16 mouse cellular contexts compared by ENCODE assay signal in the genomic region with DNA sequence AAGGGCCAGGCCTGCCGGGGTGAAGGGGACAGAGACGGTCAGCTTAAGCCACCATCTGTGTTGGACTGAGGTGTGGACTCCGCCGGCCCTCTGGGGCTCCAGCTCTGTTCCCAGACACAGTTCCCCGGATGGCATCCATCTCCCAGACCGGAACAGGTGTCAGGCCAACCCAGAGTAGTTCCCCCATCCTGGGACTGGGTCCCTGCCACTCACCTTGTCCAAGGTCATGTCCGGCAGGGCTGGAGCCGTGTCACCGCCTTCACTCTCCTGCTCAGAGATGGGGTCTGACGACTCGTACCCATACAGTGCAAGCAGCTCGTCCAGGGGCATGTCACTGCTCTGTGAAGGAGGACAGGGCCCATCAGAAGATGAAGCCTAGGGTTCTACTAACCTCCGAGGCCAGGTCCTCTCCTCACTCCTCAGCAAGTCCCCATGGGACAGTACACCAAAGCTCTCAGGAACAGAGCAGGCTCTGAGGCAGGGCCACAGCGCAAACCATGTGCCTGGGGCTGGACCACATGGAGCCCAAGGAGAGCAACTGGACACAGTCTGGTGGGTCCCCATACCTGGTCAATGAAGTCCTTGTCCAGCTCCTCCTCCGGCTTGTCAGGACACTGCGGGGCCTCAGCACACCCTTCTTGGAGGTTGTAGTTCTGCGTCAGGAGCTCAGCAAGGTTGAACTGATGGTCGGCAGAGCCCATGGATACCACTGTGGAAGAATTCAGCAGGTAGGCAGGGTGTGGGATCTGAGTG. TPM values are rescaled to one million over a fixed set of nuclear protein-coding genes. Genes with fewer than 3 reads are reported as not detected.
"Had no signal": no experiment of that assay in that cellular context is flagged by ENCODE, and none has a peak within 500 bp of the region (broad histone marks: within the 10 kb centered on the region; RNA-seq: fewer than 3 reads in every experiment).

No protein-coding gene starts in this region.

- H3K4me3 ChIP-seq: limb, embryonic 13.5 days; liver, embryonic 13.5 days; midbrain, embryonic 12.5 days; neural tube, embryonic 13.5 days had no signal

- H3K9ac ChIP-seq: limb, embryonic 13.5 days; liver, embryonic 13.5 days; midbrain, embryonic 12.5 days; neural tube, embryonic 13.5 days had no signal

- H3K27ac ChIP-seq: limb, embryonic 13.5 days; liver, embryonic 13.5 days; midbrain, embryonic 12.5 days; neural tube, embryonic 13.5 days had no signal

- H3K4me2 ChIP-seq: limb, embryonic 13.5 days; liver, embryonic 13.5 days; midbrain, embryonic 12.5 days; neural tube, embryonic 13.5 days had no signal

- H3K27me3 ChIP-seq: limb, embryonic 13.5 days; liver, embryonic 13.5 days; midbrain, embryonic 12.5 days; neural tube, embryonic 13.5 days had no signal

- ATAC-seq: midbrain, embryonic 16.5 days had no signal

- DNase-seq: kidney, adult 11 months; kidney, postnatal 14 days; left cerebral cortex, postnatal 4 days; liver, embryonic 13.5 days; retina, postnatal 1 day; spleen, adult 18-20 months; thymus, postnatal 4 days had no signal

- H3K9me3 ChIP-seq: limb, embryonic 13.5 days; liver, embryonic 13.5 days; midbrain, embryonic 12.5 days; neural tube, embryonic 13.5 days had no signal

RNA-seq across cellular contexts. Expression of a gene that starts 38.0 kb away (rescaled TPM):
- polyA plus RNA-seq: intestine, embryonic 14.5 days; kidney, embryonic 14.5 days; large intestine, adult 2 months; limb, embryonic 13.5 days; liver, embryonic 13.5 days; lung, embryonic 16.5 days; midbrain, embryonic 12.5 days; midbrain, embryonic 16.5 days; neural tube, embryonic 13.5 days; stomach, embryonic 14.5 days had no signal
